Mouse (Mus musculus) cortical plate, adult 2 months (tissue): ENCODE results near the gene Cstb. TPM values are rescaled to one million over a fixed set of nuclear protein-coding genes. Genes with fewer than 3 reads are reported as not detected.
A peak's percentile ranks its signal among the peaks of the same experiment; 100 is the strongest.

ENCODE experiments used
- H3K27ac ChIP-seq: fragments of 200-500 bp; 2 replicates; pipeline ENCODE4 v1.5.1; 2012; ENCODE audit warnings: low read length, control low read depth, inconsistent platforms; ENCODE audit not compliant: insufficient read depth
- H3K4me1 ChIP-seq: fragments of 200-500 bp; 2 replicates; pipeline ENCODE4 v1.6.1; 2011; ENCODE audit warnings: low read length; ENCODE audit not compliant: control insufficient read depth, insufficient read depth
- H3K4me3 ChIP-seq: fragments of 200-500 bp; 2 replicates; pipeline ENCODE4 v1.5.1; 2011; ENCODE audit warnings: mild to moderate bottlenecking, low read length, control low read depth; ENCODE audit not compliant: insufficient read depth
- CTCF ChIP-seq: fragments of 200-500 bp; IDR thresholded peaks from 2 replicates; pipeline ENCODE4 v1.5.1; 2011; ENCODE audit warnings: mild to moderate bottlenecking, control low read depth, low read length; ENCODE audit not compliant: insufficient read depth; ENCODE audit errors: extremely low read depth
- POLR2A ChIP-seq: fragments of 200-500 bp; IDR thresholded peaks from 2 replicates; pipeline ENCODE4 v1.6.1; 2011; ENCODE audit warnings: mild to moderate bottlenecking, low read length, control low read depth; ENCODE audit not compliant: insufficient read depth; ENCODE audit errors: extremely low read depth
- polyA plus RNA-seq: library from polyadenylated mRNA; depleted of rRNA; stranded (reverse); fragments of >200 nt; gene quantifications from 2 replicates; pipeline ENCODE4 v1.2.3, GENCODE M21; 2012

Gene Cstb
- polyA plus RNA-seq, 1 experiment, result 78.3 TPM

DNA sequence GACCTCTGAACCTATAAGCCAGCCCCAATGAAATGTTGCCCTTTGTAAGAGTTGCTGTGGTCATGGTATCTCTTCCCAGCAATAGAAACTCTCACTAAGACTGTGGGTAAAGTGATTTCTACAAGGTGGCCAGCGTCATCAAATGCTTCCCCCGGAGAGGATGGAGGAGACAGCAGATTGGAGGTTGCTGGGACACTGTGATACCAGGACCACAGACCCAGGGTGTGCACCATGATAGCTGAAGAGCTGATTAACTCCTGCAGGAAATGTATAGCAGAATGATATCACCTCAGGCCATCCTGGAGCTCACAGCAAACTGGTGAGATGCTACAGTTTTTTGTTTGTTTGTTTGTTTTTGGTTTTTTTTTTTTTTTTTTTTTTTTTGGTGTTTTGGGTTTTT is 4.3 kb downstream of the Cstb start:
- Histone ChIP-seq H3K4me3 (no peak overlapping the region), H3K27ac (no peak overlapping the region), H3K4me1 (peaks cover 2% of the 10 kb centered on the region; the same call in 1 of the 2 replicates)
- no peak for TF ChIP-seq CTCF
- no peak for TF ChIP-seq POLR2A

GRCm38 (mm10) chr10:78432853-78433252 is 7.4 kb downstream of the Cstb start:
- TF ChIP-seq CTCF (no peak), POLR2A (no peak)
- Histone ChIP-seq H3K27ac (no peak overlapping the region), H3K4me3 (no peak overlapping the region), H3K4me1 (no peaks in the 10 kb centered on the region)

GRCm38 (mm10) chr10:78438094-78438493 is 12.6 kb downstream of the Cstb start:
- Histone ChIP-seq H3K4me1 (no peaks in the 10 kb centered on the region), H3K4me3 (no peak overlapping the region), H3K27ac (no peak overlapping the region)
- TF ChIP-seq CTCF (peak; percentile 87), POLR2A (no peak)

DNA sequence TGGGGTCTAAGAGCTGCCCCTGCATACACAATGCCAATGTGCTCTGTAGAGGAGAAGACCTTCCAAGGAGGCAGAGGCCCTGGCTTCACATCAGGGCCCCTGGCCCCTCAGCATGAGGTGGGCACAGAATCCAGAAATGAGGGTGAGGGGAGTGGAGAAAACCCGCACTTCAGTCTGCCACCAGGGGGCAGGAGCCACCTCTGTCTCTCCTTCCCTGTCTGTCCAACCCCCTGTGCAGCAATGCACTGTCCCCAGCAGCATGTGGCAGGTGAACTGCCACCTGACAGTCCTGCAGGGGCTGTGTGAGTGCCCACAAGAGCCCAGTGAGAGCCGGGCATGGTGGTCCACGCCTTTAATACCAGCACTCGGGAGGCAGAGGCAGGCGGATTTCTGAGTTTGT is 14.1 kb downstream of the Cstb start:
- Histone ChIP-seq H3K4me3 (no peak overlapping the region), H3K4me1 (no peaks in the 10 kb centered on the region), H3K27ac (no peak overlapping the region)
- TF ChIP-seq POLR2A (no peak), CTCF (peak; percentile 32)

- Histone ChIP-seq H3K4me3 (no peak overlapping the region), H3K27ac (no peak overlapping the region), H3K4me1 (no peaks in the 10 kb centered on the region)
- TF ChIP-seq CTCF (no peak), POLR2A (no peak)
Observed at GRCm38 (mm10) chr10:78439990-78440389, 14.5 kb downstream of the Cstb start.

GRCm38 (mm10) chr10:78440812-78441211 is 15.3 kb downstream of the Cstb start:
- TF ChIP-seq POLR2A (no peak), CTCF (peak; percentile 77)
- no peaks in the 10 kb centered on the region for H3K4me1 ChIP-seq
- H3K4me3 ChIP-seq, result no peak overlapping the region
- no peak overlapping the region for H3K27ac ChIP-seq

DNA sequence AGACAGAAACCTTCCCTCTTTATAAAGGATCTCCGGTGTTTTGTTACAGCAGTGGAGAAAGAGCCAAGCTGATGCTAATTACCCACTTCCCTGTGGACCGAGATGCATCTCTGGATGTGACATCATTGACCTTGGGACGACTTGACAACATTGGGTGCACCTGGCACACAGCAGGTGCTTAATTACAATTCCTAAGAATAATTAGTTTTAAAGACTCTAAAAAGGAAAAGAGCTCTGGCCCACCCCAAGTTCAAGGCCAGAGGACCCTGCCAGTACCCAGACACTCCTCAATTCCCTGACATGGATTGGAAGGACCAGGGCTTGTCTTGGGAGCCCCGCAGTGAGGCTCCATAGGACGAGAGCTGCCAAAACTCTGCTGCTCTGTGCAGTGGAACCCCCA is 16.1 kb downstream of the Cstb start:
- no peak for TF ChIP-seq POLR2A
- no peaks in the 10 kb centered on the region for H3K4me1 ChIP-seq

DNA sequence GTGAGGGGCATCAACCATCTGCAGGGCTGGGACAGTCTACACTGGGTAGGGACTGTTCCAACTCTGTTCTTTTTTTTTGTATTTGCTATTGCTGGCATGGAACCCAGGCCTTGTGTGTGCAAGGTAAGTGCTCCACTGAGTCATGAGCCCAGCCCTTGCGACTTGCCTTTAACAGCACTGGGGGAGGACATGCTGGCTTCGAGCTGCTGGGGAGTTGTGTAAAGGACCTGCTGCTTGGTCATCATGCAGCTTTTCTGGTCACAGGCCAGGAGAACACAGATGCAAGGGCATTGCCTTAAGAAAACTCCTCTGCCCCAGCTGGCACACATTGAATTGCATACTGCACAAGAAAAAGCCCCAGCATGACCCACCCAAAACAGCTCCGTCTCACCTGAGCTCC is 16.8 kb downstream of the Cstb start:
- no peak overlapping the region for H3K4me3 ChIP-seq

More for the DNA sequence above, 16.1 kb downstream of the Cstb start:
- Histone ChIP-seq H3K4me3 (no peak overlapping the region), H3K27ac (no peak overlapping the region)

GRCm38 (mm10) chr10:78446195-78446594 is 20.7 kb downstream of the Cstb start:
- Histone ChIP-seq H3K27ac (0 out of 2 replicates have a peak overlapping the region, but pooled peaks have one; percentile 61), H3K4me3 (no peak overlapping the region)
- TF ChIP-seq POLR2A, result no peak
- no peak for TF ChIP-seq CTCF

More for the DNA sequence above, 16.8 kb downstream of the Cstb start:
- TF ChIP-seq POLR2A (no peak), CTCF (no peak)
- Histone ChIP-seq H3K27ac (no peak overlapping the region), H3K4me1 (no peaks in the 10 kb centered on the region)

DNA sequence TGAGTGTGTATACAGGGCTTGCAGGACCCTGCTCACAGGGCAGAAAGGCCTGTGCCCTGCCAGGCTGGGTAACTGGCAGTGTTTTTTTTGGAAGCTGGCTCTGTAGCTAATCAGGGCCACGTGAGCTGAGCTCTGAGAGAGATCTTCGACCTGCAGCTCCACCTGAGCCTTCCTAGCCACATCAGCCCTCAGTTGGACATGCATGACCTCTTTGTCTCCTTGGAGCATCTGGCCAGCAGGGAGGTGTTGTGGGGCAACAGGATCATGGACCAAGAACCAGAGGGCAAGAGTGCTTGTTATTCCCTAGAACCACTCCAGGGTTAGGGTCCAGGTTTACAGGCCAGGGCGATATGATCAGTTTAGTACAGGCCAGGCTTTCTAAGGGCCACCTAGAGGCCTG is 21.9 kb downstream of the Cstb start:
- TF ChIP-seq CTCF (no peak), POLR2A (no peak)
- Histone ChIP-seq H3K4me3 (no peak overlapping the region), H3K4me1 (0 out of 2 replicates have a peak, but pooled peaks cover 1% of the 10 kb centered on the region), H3K27ac (peak overlapping the region; percentile 32)

More at GRCm38 (mm10) chr10:78446195-78446594, 20.7 kb downstream of the Cstb start:
- no peaks in the 10 kb centered on the region for H3K4me1 ChIP-seq

DNA sequence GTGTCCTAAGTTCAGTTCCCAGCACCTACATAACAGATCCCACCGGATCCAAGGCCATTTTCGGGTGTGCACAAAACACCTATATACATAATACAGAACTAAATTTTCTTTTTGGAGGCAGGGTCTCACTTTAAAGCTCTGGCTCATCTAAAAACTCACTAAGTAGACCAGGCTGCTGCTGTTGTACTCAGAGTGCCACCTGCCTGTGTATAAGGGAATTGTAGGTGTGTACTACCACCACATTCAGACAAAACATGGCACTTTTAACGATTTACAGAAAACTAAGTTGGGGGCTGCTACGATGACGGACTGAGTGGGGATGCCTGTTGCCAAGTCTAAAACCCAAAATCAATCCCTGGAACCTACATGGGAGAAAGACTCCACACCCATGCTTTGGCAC is 25.3 kb downstream of the Cstb start:
- TF ChIP-seq CTCF, result no peak
- Histone ChIP-seq H3K4me3 (no peak overlapping the region), H3K27ac (no peak overlapping the region), H3K4me1 (peaks cover 3% of the 10 kb centered on the region; the same call in 1 of the 2 replicates)

- TF ChIP-seq CTCF (no peak), POLR2A (no peak)
- H3K4me3 ChIP-seq, result no peak overlapping the region
- peak overlapping the region; percentile 91 for H3K27ac ChIP-seq
- H3K4me1 ChIP-seq, result peaks cover 3% of the 10 kb centered on the region; the same call in 1 of the 2 replicates
Observed at GRCm38 (mm10) chr10:78452641-78453040, 27.2 kb downstream of the Cstb start.
